Mouse (Mus musculus) frontal cortex, postnatal 36 days (tissue): ENCODE measurements around the gene Dnajb3.

Source experiments
- DNase-seq, 2 experiments: peaks; one replicate each; pipeline ENCODE4 v3.0.0; 2022; ENCODE audit warnings: low spot score in 2 of 2

Dnajb3 gene

DNA sequence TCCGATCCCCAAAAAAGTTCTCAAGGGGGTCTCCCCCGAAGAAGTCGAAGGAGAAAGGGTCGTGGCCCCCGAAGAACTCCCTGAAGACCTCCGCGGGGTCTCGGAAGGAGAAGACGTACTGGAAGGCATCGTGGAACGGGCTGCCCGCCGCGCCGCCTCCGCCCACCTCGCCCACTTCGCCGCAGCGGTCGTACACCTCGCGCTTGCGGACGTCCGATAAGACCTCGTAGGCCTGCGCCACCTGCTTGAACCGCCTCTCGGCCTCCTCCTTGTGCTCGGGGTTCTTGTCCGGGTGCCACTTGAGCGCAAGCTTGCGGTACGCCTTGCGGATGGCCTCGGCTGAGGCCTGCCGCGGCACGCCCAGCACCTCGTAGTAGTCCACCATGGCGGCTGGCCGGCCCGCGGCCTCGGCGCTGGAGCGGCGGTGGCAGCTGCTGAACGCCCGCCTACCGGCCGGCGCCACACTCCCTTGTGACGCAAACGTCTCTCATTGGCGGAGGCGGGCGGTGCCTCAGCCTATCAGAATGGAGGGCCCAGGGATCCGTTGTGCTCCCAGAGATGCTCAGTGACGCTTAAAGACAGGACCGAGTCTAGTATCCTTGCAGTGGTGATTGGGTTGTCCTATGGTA lies at the start of gene Dnajb3:
Dnajb3 (minus strand) TSS at position 489 of the 629 bp plus-strand sequence.
- DNase-seq = peak; percentile 82 to 83

DNA sequence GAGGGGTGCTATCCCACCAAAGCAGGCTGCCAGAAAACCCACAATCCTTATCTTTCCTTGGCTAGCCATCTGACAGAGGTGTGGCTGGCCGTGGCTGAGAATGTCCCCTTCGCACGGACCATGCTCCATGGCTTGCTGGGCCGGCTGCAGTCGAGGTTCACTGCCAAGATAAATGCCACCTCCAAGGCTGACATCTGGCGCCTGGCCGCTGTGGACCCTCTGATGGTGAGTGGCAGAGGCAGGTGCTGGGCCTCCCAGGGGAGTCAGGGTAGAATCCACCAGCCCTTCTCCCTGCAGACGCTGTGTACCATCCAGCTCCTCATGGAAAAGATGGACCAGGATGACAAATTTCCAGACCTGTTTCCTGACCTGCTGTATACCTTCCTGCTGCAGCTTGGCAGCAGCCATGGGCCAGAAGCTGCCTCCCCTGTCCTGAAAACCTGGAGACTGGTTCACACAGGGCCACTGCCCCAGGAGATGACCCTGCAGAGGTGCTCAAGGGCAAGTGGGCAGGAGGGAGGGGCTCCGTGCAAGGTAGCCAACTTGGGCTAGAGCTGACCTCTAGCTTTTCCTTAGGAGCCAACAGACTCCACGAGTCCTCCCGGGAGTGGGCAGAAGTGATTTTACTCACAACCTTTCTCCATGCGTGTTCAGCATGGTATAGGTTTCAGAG lies 49.3 kb upstream of the Dnajb3 start:
- no peak for DNase-seq

DNA sequence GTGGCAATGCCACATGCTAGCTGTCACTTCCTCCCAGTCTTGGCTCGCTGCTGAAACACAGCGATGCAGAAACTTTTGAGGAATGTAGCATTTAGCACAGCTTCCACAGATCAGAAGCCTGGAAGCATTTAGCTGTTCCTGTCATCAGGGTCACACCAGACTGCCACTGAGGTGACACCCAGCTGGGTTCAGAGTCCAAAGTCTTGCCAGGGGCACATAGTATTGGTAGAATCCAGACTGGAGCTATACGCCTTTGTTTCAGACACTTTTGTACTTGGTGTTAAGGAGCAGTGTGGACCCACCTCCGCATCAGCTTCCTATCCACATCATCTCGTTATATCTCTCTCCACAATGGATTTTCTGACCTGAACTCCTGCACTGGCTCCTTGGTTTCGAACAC lies 48.0 kb upstream of the Dnajb3 start:
- DNase-seq = no peak

DNA sequence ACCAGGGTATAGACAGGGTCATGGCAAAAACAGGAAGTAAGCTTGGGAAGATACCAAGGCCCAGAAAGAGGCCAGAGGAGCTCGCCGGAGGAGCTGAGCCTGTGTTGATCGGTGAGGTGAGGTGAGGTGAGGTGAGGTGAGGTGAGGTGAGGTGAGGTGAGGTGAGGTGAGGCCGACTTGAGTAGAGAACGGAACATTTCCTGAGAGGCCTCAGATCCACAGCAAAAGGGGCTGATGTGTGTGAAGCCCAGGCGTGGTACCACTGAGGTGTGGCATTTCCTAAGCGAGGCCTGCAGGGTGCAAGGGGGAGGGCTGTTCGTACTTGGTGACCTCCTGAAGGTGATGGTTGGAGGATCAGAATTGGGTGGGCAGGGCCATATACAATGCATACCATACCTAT lies 47.5 kb upstream of the Dnajb3 start:
- no peak for DNase-seq

DNA sequence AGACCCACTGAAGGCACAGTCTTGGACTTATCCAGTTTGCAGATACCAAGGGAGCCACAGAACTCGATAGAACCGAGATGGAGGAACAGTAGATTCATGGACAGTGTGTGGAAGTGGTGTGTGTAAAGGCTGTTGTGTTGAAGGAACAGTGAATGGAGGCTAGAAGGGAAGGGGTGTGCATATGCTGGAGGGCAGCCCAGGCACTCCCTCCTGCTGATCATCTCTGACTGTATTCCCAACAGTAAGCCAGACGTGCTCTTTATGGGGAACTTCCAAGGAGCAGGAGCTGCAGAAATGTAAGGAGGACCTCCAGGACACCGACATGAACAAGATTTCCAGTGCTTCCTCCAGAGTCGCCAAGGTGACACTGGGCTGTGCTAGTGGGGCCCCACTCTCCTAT lies 44.4 kb upstream of the Dnajb3 start:
- DNase-seq = no peak

DNA sequence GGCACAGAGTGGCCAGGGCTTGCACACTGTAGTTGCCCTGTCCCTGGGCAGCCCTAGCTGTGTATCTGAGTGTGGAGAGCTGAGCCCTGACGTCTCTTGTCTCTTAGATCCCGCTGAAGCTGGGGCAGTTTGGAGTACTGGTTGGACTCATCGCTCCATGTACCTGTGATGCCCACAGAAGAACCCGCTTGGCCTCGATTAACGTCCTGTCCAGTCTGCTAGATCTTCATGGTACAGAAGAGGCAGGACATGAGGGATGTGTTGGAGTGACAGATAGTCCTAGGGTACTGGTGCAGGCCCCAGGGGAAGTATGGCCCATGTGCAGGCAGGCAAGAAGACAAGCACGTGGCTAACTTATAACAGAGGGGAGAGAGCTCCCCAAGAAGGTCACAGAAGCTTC lies 44.0 kb upstream of the Dnajb3 start:
- no peak for DNase-seq

DNA sequence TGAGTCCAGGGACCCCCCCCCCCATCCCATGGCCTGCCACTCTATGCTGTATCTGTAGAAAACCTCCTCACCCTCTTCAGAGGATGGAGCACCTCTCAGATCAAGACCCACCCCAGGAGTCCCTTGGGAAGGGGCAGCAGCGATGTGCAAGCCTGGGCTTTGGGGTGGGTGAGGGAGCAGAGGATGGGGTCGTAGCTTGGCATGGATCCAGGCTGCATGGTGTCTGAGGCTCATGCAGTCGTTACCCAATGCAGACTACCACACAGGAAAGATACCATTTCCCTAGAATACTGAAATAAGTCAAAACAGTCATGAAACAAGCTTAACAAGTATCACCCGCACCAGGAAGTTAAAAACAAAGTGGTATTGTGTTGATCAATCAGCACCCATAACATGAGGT lies 43.1 kb upstream of the Dnajb3 start:
- no peak for DNase-seq

DNA sequence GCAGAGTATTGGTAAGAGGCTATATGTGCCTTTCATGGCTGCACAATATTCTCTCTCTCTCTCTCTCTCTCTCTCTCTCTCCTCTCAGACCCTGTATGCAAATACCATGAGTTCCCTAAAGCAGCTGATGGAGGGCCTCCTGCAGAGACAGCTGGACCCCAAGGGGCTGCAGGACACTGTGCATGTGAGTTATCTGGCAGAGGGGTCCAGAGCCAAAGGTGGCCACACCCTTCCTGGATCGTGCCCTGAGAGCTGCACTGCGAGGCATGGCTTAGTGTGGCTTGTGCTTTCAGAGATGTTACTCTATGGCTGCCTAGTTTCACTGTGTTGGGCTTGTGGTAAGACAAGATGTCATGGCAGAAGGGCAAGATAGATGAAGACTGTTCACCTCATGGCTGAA lies 42.1 kb upstream of the Dnajb3 start:
- DNase-seq = no peak

DNA sequence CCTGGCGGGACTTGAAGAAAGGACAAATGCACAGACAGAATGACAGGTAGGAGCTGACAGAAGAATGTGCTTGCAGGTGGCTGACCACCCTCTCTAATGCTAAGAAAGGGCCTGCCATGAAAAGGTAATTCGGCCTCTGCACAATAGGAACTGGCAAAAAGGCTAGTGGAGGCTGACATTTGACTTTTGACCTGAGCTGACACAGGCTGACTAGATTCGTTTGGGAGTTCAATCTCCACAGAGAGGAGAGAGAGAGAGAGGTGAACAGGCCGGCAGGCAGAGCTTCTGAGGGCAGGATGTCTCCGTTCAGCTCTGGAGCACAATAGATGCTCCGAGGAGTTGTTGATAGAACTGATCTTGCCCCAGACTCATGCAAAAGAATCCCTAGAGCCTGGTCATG lies 40.8 kb upstream of the Dnajb3 start:
- no peak for DNase-seq

DNA sequence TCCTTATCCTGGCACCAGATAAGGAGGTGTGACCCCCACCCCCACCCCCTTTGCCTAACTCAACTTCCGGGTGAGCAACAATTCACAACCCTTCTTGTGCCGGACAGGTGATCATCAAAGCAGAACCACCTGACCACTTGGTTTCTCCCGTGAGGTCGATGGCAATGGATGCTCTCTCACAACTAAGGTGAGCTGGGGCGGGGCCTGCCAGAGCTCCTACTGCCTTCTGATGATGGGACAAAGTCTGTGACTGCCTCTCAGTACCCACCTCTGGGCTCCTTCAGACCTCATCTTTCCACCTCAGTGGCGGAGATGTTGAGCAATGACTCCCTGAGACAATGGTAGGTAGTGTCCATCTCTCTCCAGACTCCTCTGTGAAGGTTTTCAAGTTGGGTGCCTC lies 40.3 kb upstream of the Dnajb3 start:
- DNase-seq = no peak

DNA sequence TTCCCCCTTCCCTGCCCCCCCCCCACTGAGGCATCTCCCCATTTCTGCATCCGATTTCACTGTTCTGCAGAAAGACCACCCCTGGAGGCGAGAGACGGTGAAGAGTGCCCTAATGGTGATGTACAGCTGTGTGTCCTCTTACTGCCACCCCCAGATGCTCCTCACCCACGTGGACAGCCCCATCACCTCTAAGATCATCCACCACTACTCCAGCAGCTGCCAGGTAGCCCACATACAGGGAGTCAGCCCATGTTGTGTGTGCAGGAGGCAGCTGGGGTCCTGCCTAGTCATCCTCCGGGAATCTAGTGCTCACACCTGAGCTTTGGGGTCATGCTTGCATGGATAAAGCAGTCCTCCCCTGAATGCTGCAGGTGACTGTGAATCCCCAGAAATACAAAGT lies 38.3 kb upstream of the Dnajb3 start:
- no peak for DNase-seq

DNA sequence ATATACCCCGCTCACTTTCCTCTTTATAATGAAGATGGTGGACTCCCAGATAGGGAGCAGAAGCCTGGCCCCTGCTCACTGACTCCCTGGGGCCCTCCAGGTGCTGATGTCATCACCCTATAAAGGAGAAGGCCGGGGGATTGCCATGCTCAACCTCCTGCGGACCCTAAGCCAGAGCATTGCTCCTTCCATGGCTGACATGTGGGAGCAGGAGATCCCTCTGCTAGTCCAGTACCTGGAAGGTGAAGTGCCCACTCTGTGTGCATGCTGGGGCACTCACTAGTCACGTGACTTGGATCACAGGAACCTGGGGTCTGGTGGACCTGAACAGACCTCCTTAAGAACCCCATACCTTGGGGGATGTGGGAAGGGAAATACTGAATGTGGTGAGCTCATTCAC lies 35.0 kb upstream of the Dnajb3 start:
- no peak for DNase-seq

DNA sequence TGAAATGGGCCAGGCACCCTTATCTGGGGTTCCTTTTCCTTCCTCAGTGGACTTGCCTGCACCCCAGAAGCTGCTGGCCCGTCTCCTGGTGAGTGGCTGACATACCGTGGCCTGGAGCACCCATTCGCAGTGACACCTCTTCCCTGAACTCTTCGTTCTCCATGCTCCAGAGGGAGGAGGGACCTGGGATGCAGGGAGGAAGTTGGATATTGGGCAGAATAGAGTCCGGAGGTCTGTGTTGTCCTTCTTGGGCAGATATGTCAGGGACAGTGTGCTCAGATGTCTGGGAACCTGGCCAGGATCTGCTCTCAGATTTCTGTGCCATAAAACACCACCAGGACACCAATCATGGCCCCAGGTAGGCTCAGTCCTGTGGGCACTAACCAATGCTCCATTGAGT lies 34.5 kb upstream of the Dnajb3 start:
- DNase-seq = no peak

DNA sequence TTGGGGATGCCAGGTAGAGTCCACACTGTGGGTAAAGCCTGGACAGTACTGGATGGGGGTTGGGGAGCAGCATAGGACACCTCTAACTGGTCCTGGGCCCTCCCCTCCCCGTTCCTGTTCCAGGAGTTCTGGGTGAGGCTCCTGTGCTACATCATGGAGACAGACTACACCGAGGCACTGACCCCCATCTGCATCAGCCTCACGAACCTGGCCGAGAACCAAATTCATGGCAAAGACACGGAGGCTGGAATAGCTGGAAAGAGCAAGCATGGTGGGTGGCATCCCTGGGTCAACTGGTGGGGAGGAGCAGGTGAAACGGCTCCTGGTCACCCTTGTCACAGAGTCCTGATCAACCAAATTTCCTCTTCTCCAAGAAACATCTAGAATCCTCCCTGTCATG lies 33.2 kb upstream of the Dnajb3 start:
- no peak for DNase-seq

DNA sequence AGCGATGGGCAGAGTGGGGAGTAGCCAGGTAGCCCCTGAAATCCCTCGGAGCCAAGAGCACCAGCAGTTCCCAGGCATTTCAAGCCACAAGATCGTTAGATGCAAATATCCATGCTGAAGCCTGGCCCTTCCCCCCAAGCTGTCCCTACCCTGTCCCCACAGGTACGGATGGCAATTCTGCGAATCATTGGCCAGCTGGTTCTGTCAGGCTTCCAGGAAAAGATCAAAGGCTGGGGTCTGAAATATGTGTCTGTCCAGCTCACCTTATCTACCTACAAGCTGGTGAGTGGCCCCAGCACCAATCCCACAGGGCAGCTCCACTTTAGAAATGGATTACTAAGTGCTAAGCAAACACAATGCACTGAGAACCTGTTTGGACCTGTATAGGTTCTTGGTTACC lies 31.7 kb upstream of the Dnajb3 start:
- DNase-seq = no peak

DNA sequence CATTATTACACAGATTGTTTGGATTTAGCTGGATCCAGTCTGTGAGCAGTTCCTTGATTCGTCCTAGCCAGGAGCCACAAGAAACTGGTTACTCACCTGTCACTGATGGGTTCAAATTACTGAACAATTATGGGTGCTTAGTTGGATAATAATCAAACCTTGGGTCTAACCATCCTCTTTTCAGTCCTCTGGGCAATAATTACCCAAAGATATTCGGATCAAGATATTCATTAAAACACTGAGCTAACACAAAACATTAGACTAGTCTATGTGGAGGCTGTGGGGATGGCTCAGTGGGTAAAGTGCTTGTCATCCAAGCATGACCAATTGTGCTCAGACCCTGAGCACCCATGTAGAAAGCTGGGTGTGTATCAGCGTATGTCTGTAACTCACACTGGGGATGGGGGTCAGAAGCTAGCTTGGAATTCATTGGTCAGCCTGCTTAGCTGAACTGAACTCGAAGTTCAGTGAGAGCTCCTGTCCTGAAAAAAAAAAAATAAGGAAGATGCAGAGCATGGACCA lies 30.4 kb upstream of the Dnajb3 start:
- no peak for DNase-seq

DNA sequence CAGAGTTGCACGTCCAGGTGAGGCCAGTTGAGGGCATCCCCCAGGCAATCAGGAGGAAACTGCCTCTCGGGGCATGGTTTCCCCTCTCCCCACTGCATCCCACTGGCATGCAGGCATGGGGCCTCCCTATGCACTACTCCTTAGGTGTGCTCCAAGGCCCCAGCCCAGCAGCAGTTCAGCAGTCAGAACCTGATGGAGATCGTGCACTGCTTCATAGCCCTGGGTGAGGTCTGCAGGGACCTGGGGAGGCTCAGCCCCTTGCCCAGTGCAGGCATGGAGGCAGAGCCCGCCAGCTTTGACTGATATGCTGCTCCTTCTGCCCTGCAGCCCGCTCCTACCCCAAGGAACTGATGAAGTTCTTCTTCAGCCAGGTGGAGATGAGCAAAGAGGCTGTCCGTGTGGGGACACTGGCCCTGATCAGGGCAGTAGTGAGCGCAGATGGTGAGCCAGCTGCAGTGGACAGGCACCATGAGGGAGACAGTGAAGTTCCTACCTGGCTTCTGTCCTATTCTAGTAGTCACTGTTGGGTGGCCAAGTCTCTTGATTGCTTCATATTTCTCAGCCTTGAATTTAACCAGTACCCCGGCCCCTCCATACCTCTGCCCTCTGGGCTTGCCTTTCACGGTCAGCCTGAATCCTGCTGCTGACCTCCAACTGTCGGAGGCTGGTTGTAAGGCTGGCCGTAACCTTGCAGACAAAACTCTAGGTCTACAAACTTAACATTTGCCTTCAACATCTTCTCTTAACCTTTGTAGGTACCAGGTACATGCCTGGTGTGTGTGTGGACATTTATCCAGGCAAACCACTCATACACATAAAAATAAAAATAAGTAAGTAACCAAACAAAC lies 29.7 kb upstream of the Dnajb3 start:
- DNase-seq = no peak

DNA sequence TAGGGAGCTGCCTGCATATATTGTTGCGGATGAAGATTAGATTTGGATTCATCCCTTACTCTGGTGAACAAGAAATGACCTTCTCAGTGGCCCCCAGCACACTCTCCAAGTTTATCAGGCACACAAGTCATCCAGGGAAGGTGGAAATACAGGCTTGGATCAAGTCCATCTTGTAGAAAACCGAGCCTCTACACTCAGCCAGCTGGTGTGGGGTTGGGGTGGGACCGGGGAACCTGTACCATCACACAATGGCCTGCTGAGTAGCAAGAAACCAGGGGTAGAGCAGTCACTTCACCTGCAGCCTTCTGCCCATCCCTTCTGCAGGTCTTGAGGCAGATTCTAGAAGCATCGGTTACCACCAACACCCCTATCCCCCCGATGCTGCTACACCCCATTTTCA lies 29.1 kb upstream of the Dnajb3 start:
- DNase-seq = no peak

DNA sequence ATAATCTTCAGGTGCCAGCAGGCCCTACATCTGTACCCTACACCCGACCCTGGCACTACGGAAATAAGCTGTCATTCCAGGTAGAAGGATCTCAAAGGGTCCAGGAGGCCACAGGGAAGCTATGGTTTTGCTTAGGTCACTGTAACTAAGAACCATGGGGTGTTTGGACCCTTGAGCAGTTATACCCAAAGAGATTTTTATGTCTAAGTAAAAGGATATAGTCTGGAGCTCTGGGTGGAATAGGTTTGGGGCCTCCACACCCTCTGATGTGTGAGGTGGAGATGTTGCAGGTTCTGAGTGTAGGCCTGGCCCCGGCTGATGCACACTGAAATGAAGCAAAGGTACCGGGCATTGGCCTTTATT lies 28.6 kb upstream of the Dnajb3 start:
- DNase-seq = no peak

DNA sequence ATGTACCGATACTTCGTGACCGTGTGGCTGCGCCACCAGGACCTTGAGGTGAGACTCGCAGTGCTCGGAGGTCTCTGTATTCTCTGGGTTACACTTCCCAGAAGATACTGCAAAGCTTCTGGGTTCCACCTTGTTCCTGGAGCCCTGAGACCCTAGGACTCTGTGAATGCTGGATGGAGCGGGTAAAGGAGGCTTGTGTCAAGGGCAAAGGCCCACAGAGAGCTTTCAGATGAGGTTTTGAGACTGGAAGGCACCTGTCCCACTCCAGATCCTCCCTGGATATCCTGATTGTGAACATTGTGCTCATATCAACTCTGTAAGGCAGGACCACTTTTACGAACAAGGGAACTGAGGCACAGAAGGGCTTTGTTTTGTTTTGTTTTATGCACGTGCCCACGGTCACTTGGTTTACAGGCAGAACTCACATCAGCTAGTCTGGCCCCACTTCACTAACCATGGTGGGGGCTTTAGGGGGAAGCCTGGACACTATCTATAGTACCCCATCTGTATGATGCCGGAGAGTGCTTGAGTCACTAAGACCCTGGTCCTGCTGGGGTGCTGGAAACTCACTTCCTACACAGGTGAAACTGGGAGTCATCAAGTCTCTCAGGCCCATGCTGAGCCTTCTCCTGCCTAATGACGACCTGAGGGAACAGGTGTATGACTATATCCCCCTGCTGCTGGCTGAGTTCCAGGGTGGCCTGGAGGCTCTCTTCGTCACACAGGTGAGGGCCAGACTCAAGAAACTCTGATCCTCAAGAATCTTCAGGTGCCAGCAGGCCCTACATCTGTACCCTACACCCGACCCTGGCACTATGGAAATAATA lies 28.1 kb upstream of the Dnajb3 start:
- DNase-seq = no peak

DNA sequence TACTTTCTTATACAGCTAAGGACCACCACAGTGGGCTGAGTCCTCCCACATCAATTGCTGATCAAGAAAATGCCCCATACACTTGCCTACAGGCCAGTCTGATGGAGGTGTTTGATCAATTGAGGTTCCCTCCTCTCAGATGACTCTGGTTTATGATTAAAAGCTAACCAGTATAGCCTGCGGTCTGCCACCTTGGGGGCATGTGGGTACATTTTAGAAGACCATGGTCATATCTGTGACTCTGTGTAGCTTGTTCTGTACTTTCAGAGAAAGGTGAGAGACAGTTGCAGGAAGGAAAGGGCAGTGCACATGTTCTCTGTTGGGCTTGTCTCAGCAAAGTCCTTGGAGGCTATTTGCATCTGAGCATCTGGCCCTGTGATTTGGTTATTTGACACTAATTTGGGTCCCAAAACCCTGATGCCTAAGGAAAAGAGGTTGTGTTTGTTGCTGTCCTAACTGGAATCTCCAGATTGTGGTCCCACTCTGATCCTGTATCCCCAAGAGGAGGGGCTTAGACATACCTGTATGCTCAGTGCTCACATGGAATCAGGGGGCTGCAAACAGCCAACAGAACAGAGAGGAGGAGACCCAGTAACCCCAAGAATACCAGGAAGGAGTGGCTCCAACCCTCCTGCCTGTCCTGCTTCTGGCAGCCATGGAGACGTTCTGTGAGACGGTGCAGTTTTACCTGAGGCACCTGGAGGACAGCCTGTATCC lies 27.2 kb upstream of the Dnajb3 start:
- no peak for DNase-seq
